Mouse (Mus musculus) CH12.LX (cell line): ENCODE measurements around the gene Selplg.

Experiments used
- CTCF ChIP-seq, 2 experiments: IDR thresholded peaks in 1 of 2; conservative IDR thresholded peaks in 1 of 2; 2 replicates each; pipeline ENCODE4 v1.5.1; 2011 to 2012; ENCODE audit warnings: low read depth in 2 of 2, low read length in 2 of 2, improper control_type of control experiment in 1 of 2, inconsistent platforms in 1 of 2, mild to moderate bottlenecking in 1 of 2, moderate library complexity in 1 of 2
- ELF1 ChIP-seq: IDR thresholded peaks from 2 replicates; pipeline ENCODE4 v1.6.1; 2014; ENCODE audit warnings: low read depth, mild to moderate bottlenecking, inconsistent platforms, low read length, improper control_type of control experiment
- EP300 ChIP-seq: IDR thresholded peaks from 2 replicates; pipeline ENCODE4 v1.6.1; 2011; ENCODE audit warnings: low read length, improper control_type of control experiment
- ETS1 ChIP-seq: conservative IDR thresholded peaks from 2 replicates; pipeline ENCODE4 v1.6.1; 2012; ENCODE audit warnings: low read depth, mild to moderate bottlenecking, inconsistent platforms, low read length, improper control_type of control experiment, moderate library complexity
- GABPA ChIP-seq: IDR thresholded peaks from 2 replicates; pipeline ENCODE4 v1.6.1; 2012; ENCODE audit warnings: low read depth, low read length, improper control_type of control experiment, inconsistent platforms; ENCODE audit not compliant: insufficient replicate concordance
- JUN ChIP-seq: IDR thresholded peaks from 2 replicates; pipeline ENCODE4 v1.6.1; 2011; ENCODE audit warnings: low read depth, mild to moderate bottlenecking, low read length, improper control_type of control experiment, moderate library complexity; ENCODE audit not compliant: insufficient read depth
- MAX ChIP-seq: IDR thresholded peaks from 2 replicates; pipeline ENCODE4 v1.6.1; 2011; ENCODE audit warnings: low read length, improper control_type of control experiment
- MAZ ChIP-seq: IDR thresholded peaks from 2 replicates; pipeline ENCODE4 v1.6.1; 2012; ENCODE audit warnings: low read depth, mild to moderate bottlenecking, inconsistent platforms, low read length, improper control_type of control experiment, moderate library complexity
- MEF2A ChIP-seq: IDR thresholded peaks from 2 replicates; pipeline ENCODE4 v1.6.1; 2014; ENCODE audit warnings: low read depth, mild to moderate bottlenecking, inconsistent platforms, low read length, improper control_type of control experiment, borderline replicate concordance
- NRF1 ChIP-seq: IDR thresholded peaks from 2 replicates; pipeline ENCODE4 v1.6.1; 2014; ENCODE audit warnings: low read depth, mild to moderate bottlenecking, inconsistent platforms, low read length, improper control_type of control experiment, moderate library complexity
- PAX5 ChIP-seq: IDR thresholded peaks from 2 replicates; pipeline ENCODE4 v1.6.1; 2012; ENCODE audit warnings: low read length, inconsistent platforms, mixed read lengths
- POLR2AphosphoS2 ChIP-seq: IDR thresholded peaks from 2 replicates; pipeline ENCODE4 v1.6.1; 2011; ENCODE audit warnings: low read depth, low read length, improper control_type of control experiment
- TBP ChIP-seq: conservative IDR thresholded peaks from 2 replicates; pipeline ENCODE4 v1.6.1; 2011; ENCODE audit warnings: low read depth, low read length, improper control_type of control experiment
- ZNF384 ChIP-seq: IDR thresholded peaks from 2 replicates; pipeline ENCODE4 v1.6.1; 2012; ENCODE audit warnings: low read depth, low read length, improper control_type of control experiment, inconsistent platforms

GRCm38 (mm10) chr5:113780763-113781162 lies 51.7 kb downstream of the Selplg start:
- TF ChIP-seq ZNF384 (no peak), EP300 (no peak), MEF2A (no peak), MAX (no peak), JUN (no peak), CTCF (conservative IDR thresholded peaks at IDR 0.05 in 1 of 2, IDR thresholded peaks at IDR 0.05 in 1 of 2; ENCODE audit: low read depth in 2 of 2, low read length in 2 of 2) (no peak), ELF1 (no peak), TBP (no peak), NRF1 (no peak), PAX5 (no peak), ETS1 (no peak), POLR2AphosphoS2 (no peak), MAZ (no peak), GABPA (no peak)
